Mouse (Mus musculus): ENCODE measurements around the gene Gm10778. TPM values are rescaled to one million over a fixed set of nuclear protein-coding genes. Genes with fewer than 3 reads are reported as not detected.

Gm10778 gene
- polyA plus RNA-seq, 1 experiment = 0.19 TPM

- no peak for TF ChIP-seq GATA1 (IDR thresholded peaks at IDR 0.05; ENCODE audit: low read length)
Measured at GRCm38 (mm10) chr10:81620786-81621185, 28.1 kb upstream of the Gm10778 start.

GRCm38 (mm10) chr10:81623441-81623840 lies 25.4 kb upstream of the Gm10778 start:
- TF ChIP-seq GATA1 (IDR thresholded peaks at IDR 0.05; ENCODE audit: low read length) = no peak

- TF ChIP-seq GATA1 (IDR thresholded peaks at IDR 0.05; ENCODE audit: low read length) = no peak
Measured at GRCm38 (mm10) chr10:81626101-81626993, 22.5 kb upstream of the Gm10778 start.

- no peak for TF ChIP-seq GATA1 (IDR thresholded peaks at IDR 0.05; ENCODE audit: low read length)
Measured at GRCm38 (mm10) chr10:81626994-81627835, 21.6 kb upstream of the Gm10778 start, which contains the start of gene Sirt6. Gene Sirt6 (minus strand): TSS chr10:81627797.

GRCm38 (mm10) chr10:81627836-81628220 lies 21.0 kb upstream of the Gm10778 start:
- no peak for TF ChIP-seq GATA1 (IDR thresholded peaks at IDR 0.05; ENCODE audit: low read length)

GRCm38 (mm10) chr10:81628390-81628789 lies 20.5 kb upstream of the Gm10778 start, which contains the start of gene Ankrd24:
Gene Ankrd24 (plus strand): TSS chr10:81628540.
- TF ChIP-seq GATA1 (IDR thresholded peaks at IDR 0.05; ENCODE audit: low read length) = no peak

GRCm38 (mm10) chr10:81633253-81634099 lies 15.4 kb upstream of the Gm10778 start:
- TF ChIP-seq GATA1 (IDR thresholded peaks at IDR 0.05; ENCODE audit: low read length) = no peak

- no peak for TF ChIP-seq GATA1 (IDR thresholded peaks at IDR 0.05; ENCODE audit: low read length)
Measured at GRCm38 (mm10) chr10:81636338-81636737, 12.5 kb upstream of the Gm10778 start.

GRCm38 (mm10) chr10:81638101-81638500 lies 10.8 kb upstream of the Gm10778 start:
- no peak for TF ChIP-seq GATA1 (IDR thresholded peaks at IDR 0.05; ENCODE audit: low read length)

- no peak for TF ChIP-seq GATA1 (IDR thresholded peaks at IDR 0.05; ENCODE audit: low read length)
Measured at GRCm38 (mm10) chr10:81641566-81641965, 7.3 kb upstream of the Gm10778 start.

- TF ChIP-seq GATA1 (IDR thresholded peaks at IDR 0.05; ENCODE audit: low read length) = no peak
Measured at GRCm38 (mm10) chr10:81641978-81642647, 6.7 kb upstream of the Gm10778 start.

GRCm38 (mm10) chr10:81642648-81643448 lies 6.0 kb upstream of the Gm10778 start:
- no peak for TF ChIP-seq GATA1 (IDR thresholded peaks at IDR 0.05; ENCODE audit: low read length)

- no peak for TF ChIP-seq GATA1 (IDR thresholded peaks at IDR 0.05; ENCODE audit: low read length)
Measured at GRCm38 (mm10) chr10:81643449-81644055, 5.3 kb upstream of the Gm10778 start.

Measured in G1E-ER4 (cell line).